Mouse (Mus musculus) hindbrain, embryonic 11.5 days (tissue): ENCODE results near the gene Atf7ip. TPM values are rescaled to one million over a fixed set of nuclear protein-coding genes. Genes with fewer than 3 reads are reported as not detected.

Experiments used
- ATAC-seq: fragments of 200-750 bp; cut with Nextera tagmentation; 2 replicates; pipeline ENCODE4 v1.8.0; 2017; ENCODE audit warnings: mild to moderate bottlenecking, moderate TSS enrichment, moderate library complexity; ENCODE audit not compliant: low FRiP score
- DNase-seq: peaks from one replicate; pipeline ENCODE4 v3.0.0-alpha.2; 2015; ENCODE audit warnings: low spot score
- H3K27ac ChIP-seq: fragments of 300-500 bp; sonication (generic); 2 replicates; pipeline ENCODE4 v1.5.1; 2014; ENCODE audit warnings: mild to moderate bottlenecking, low read depth, low read length
- H3K27me3 ChIP-seq: fragments of 300-500 bp; sonication (generic); 2 replicates; pipeline ENCODE4 v1.6.1; 2014; ENCODE audit warnings: mild to moderate bottlenecking, low read length, moderate library complexity, mixed read lengths; ENCODE audit not compliant: control insufficient read depth, insufficient read depth
- H3K36me3 ChIP-seq: fragments of 300-500 bp; sonication (generic); 2 replicates; pipeline ENCODE4 v1.6.1; 2014; ENCODE audit warnings: mild to moderate bottlenecking, low read length, moderate library complexity, mixed read lengths; ENCODE audit not compliant: control insufficient read depth, insufficient read depth
- H3K4me1 ChIP-seq: fragments of 300-500 bp; sonication (generic); replicated peaks from 2 replicates; pipeline ENCODE4 v1.6.1; 2014; ENCODE audit warnings: low read length, mixed read lengths; ENCODE audit not compliant: control insufficient read depth, insufficient read depth
- H3K4me2 ChIP-seq: fragments of 300-500 bp; sonication (generic); replicated peaks from 2 replicates; pipeline ENCODE4 v1.6.1; 2014; ENCODE audit warnings: mild to moderate bottlenecking, low read depth, low read length
- H3K4me3 ChIP-seq: fragments of 300-500 bp; sonication (generic); 2 replicates; pipeline ENCODE4 v1.5.1; 2014; ENCODE audit warnings: low read depth, low read length
- H3K9ac ChIP-seq: fragments of 300-500 bp; sonication (generic); 2 replicates; pipeline ENCODE4 v1.6.1; 2014; ENCODE audit warnings: low read depth, low read length
- H3K9me3 ChIP-seq: fragments of 300-500 bp; sonication (generic); 2 replicates; pipeline ENCODE4 v1.6.1; 2016; ENCODE audit warnings: low read length; ENCODE audit not compliant: control insufficient read depth
- WGBS: fragments of 180-500 bp; shearing (Covaris S2); extraction: QIAGEN DNeasy Blood & Tissue Kit; methylation state at CpG from one replicate; pipeline ENCODE4 v1.1.7; 2014; 5-methylcytosine and 5-hydroxymethylcytosine counted together
- polyA plus RNA-seq: library from polyadenylated mRNA; unstranded; fragments of >200 nt; fragmentation: Nextera tagmentation; extraction: Ambion mirVana; gene quantifications from 2 replicates; pipeline ENCODE4 v1.2.1, GENCODE M21; 2014

Atf7ip gene
- polyA plus RNA-seq, 1 experiment from 2014 or later = 73.7 TPM

DNA sequence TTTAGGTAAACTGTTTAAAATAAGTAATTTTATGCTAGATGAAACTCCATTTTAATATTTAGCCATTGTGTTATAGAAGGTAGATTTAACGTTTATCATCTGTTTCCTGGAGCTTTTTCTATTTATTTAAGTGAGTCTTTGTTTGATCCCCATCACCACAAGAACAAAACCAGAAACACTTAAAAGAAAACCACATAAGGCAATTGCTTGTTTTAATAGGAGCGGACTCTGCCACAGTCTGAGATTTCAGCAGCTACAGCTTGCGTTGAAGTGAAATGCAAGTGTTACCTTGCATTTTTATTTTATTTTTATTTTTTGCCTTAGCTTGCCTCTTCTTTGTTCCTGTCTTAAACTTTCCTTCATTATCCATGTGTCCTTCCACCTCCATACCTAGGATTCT is 43.6 kb downstream of the Atf7ip start:
- Histone ChIP-seq H3K27me3 (no peaks in the 10 kb centered on the region), H3K4me3 (no peak overlapping the region), H3K36me3 (no peaks in the 10 kb centered on the region)

GRCm38 (mm10) chr6:136550596-136551304 is 44.8 kb downstream of the Atf7ip start:
- H3K4me3 ChIP-seq = no peak overlapping the region
- no peaks in the 10 kb centered on the region for H3K9me3 ChIP-seq
- H3K27ac ChIP-seq = no peak overlapping the region
- no peak overlapping the region for H3K9ac ChIP-seq
- H3K4me2 ChIP-seq = no peak overlapping the region
- DNase-seq = no peak
- H3K27me3 ChIP-seq = no peaks in the 10 kb centered on the region
- no peak for ATAC-seq
- H3K36me3 ChIP-seq = no peaks in the 10 kb centered on the region
- 75% methylated on average over 7 of the region's 7 CpGs for WGBS
- no peaks in the 10 kb centered on the region for H3K4me1 ChIP-seq

More for the DNA sequence above, 43.6 kb downstream of the Atf7ip start:
- no peak overlapping the region for H3K4me2 ChIP-seq
- ATAC-seq (no peak), DNase-seq (no peak)
- WGBS = 84% methylated on average over 3 of the region's 3 CpGs
- H3K4me1 ChIP-seq = no peaks in the 10 kb centered on the region
- H3K27ac ChIP-seq = 0 out of 2 replicates have a peak overlapping the region, but pooled peaks have one; percentile 33
- no peak overlapping the region for H3K9ac ChIP-seq
- no peaks in the 10 kb centered on the region for H3K9me3 ChIP-seq

GRCm38 (mm10) chr6:136551550-136552109 is 45.7 kb downstream of the Atf7ip start:
- no peak overlapping the region for H3K9ac ChIP-seq
- no peak overlapping the region for H3K4me2 ChIP-seq
- no peaks in the 10 kb centered on the region for H3K36me3 ChIP-seq
- H3K27me3 ChIP-seq = no peaks in the 10 kb centered on the region
- H3K4me3 ChIP-seq = no peak overlapping the region
- DNase-seq (no peak), ATAC-seq (no peak)
- no peak overlapping the region for H3K27ac ChIP-seq
- no peaks in the 10 kb centered on the region for H3K4me1 ChIP-seq
- no peaks in the 10 kb centered on the region for H3K9me3 ChIP-seq
- 92% methylated on average over 7 of the region's 7 CpGs for WGBS

- DNase-seq = no peak
- 0 out of 2 replicates have a peak overlapping the region, but pooled peaks have one; percentile 40 for H3K27ac ChIP-seq
Observed at GRCm38 (mm10) chr6:136553156-136553555, 47.2 kb downstream of the Atf7ip start.

DNA sequence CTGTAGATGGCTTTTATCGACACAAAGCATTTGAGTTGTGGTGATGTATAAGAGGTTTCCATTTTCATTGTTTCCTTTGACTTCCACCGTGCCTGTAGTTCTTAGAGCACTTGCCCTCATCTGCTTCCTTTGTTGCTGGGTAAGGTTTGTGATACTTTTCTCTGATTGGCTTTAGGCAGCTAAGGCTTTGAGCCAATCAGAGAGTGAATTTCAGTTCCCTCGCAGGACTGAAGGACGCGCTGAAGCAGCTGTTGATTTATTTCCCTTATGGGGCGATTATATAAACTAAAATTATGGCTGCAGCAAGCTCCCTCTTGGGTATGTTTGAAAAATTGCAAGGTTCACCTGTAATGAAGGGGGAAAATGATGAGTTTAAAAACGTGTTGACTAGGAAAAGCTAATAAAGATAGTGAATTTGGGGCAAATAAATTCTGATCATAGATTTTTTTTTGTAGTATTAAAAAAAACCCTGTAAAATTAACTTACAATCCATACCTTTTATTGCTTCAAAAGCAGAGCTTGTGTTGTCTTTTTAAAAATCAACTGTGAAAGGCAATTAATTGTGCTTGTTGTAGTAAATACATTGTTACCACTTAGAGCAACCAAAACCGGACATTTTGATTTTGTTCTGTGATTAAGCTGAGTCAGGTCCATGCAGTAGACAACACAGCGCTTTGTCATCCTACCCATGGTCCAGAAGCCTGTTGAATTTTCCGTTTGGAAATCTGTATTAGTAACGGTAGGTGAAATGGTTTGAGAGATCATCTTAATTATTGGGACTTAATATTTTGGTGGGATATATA is 48.0 kb downstream of the Atf7ip start:
- H3K27ac ChIP-seq = 0 out of 2 replicates have a peak overlapping the region, but pooled peaks have one; percentile 30
- WGBS = 40% methylated on average over 11 of the region's 11 CpGs

More at GRCm38 (mm10) chr6:136553156-136553555, 47.2 kb downstream of the Atf7ip start:
- Histone ChIP-seq H3K9ac (no peak overlapping the region), H3K4me3 (no peak overlapping the region), H3K4me2 (no peak overlapping the region), H3K9me3 (no peaks in the 10 kb centered on the region), H3K36me3 (no peaks in the 10 kb centered on the region), H3K27me3 (no peaks in the 10 kb centered on the region), H3K4me1 (no peaks in the 10 kb centered on the region)
- no peak for ATAC-seq
- WGBS = 68% methylated on average over 5 of the region's 5 CpGs

DNA sequence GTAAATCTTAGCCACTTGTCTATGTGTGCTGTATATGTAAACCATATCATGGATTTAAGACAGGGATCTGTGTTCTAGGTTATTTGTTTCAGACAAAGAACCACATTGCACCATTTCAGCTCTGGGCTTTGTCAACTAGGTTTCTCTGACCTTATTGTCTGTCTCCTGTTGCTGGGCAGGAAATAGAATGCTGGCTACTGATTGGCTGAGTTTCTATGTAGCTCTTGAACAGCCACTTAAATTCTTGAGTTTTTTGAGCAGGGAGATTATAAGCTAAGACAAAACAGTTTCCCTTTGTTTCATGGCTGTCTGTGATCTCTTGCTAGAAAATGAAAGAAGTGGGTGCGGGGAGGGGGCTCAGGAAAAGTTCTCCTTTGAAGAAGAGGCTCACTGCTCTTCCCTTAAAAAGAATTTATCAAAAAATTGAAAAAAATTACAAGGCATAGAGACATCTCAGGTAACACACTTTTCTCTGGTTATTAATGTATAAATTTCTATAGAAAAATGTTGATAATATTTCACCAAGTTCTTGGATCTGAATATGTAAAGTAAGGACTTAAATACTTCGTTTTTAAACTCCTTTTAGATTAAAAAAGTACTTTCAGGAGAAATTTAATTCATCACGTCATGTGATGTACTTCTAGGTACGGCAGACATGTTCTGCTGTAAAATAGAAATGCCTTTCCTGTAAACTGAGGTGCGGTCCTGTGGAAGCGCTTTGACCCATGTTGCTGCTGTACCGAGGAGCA is 49.0 kb downstream of the Atf7ip start:
- WGBS = 85% methylated on average over 7 of the region's 7 CpGs
- no peak overlapping the region for H3K9ac ChIP-seq

More for the DNA sequence above, 48.0 kb downstream of the Atf7ip start:
- H3K36me3 ChIP-seq = no peaks in the 10 kb centered on the region
- H3K4me3 ChIP-seq = no peak overlapping the region
- H3K4me1 ChIP-seq = no peaks in the 10 kb centered on the region
- H3K9me3 ChIP-seq = no peaks in the 10 kb centered on the region
- no peak overlapping the region for H3K9ac ChIP-seq
- no peak overlapping the region for H3K4me2 ChIP-seq
- H3K27me3 ChIP-seq = no peaks in the 10 kb centered on the region
- DNase-seq (peak; percentile 76), ATAC-seq (peak; percentile 88)

DNA sequence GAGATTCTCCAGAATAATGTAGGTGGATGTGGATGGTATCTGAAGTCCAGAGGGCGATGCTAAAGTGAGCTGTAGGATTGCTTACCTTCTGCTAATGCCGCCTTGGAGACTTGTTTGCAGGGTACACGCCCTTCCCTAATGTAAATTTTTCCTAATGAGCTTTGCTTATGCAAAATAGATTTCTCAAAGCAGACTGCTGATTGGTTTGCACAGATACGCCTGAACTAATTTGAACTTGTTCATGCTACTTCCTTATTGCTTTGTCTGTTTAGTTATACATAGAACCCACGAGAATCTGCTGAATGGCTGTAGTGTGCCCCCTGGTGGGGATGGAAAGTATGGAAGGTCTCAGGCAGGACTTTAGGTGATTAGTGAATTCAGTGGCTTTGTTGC is 49.6 kb downstream of the Atf7ip start:
- ATAC-seq = peak; percentile 33
- H3K4me2 ChIP-seq = no peak overlapping the region
- no peaks in the 10 kb centered on the region for H3K27me3 ChIP-seq
- no peaks in the 10 kb centered on the region for H3K9me3 ChIP-seq
- peaks cover 8% of the 10 kb centered on the region for H3K36me3 ChIP-seq
- WGBS = 72% methylated on average over 5 of the region's 5 CpGs
- no peak overlapping the region for H3K27ac ChIP-seq
- no peaks in the 10 kb centered on the region for H3K4me1 ChIP-seq
- H3K4me3 ChIP-seq = no peak overlapping the region
- no peak overlapping the region for H3K9ac ChIP-seq
- peak; percentile 81 for DNase-seq

More for the DNA sequence above, 49.0 kb downstream of the Atf7ip start:
- H3K36me3 ChIP-seq = peaks cover 2% of the 10 kb centered on the region; the same call in 1 of the 2 replicates
- H3K4me3 ChIP-seq = no peak overlapping the region
- no peaks in the 10 kb centered on the region for H3K4me1 ChIP-seq
- H3K4me2 ChIP-seq = no peak overlapping the region
- ATAC-seq = no peak; the same call in 1 of the 2 replicates
- H3K27me3 ChIP-seq = no peaks in the 10 kb centered on the region
- peak; percentile 59 for DNase-seq
- H3K27ac ChIP-seq = peak overlapping the region; percentile 43; the same call in 1 of the 2 replicates
- H3K9me3 ChIP-seq = no peaks in the 10 kb centered on the region

DNA sequence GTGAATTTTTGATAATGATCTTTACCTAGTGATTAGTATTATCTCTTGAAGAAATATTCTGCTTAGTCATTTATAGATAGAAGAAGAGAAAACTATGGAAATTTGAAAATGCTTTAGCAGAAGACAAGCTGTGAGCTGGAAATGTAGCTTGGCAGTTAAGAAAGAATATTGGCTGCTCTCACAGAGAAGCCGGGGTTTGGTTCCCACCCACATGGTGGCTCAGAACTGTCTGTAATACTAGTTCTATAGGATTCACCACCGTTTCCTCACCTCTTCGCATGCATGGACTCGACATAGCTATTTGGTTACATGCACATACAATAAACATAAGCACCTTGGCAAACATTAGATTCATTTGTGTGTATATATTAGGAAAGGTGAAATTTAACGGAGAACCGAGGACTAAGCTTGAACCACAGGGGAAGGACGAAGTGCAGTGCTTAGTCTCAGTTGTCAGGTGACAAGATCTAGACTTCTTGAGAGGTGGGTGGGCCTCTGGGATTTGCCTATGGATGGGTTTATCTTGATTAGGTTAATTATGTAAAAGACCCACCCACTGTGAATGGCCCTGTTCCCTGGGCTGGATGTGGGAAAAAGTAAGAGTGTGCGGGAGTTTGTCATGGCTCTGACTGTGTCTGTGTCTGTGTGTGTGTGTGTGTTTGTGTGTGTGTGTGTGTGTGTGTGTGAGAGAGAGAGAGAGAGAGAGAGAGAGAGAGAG is 52.5 kb downstream of the Atf7ip start:
- Histone ChIP-seq H3K9me3 (no peaks in the 10 kb centered on the region), H3K36me3 (peaks cover 20% of the 10 kb centered on the region), H3K9ac (no peak overlapping the region), H3K4me3 (no peak overlapping the region), H3K4me1 (no peaks in the 10 kb centered on the region), H3K4me2 (no peak overlapping the region), H3K27me3 (no peaks in the 10 kb centered on the region), H3K27ac (no peak overlapping the region)
- ATAC-seq (no peak; the same call in 1 of the 2 replicates), DNase-seq (no peak)
- WGBS = 85% methylated on average over 8 of the region's 8 CpGs
